Mouse (Mus musculus) kidney, postnatal 4 days (tissue): ENCODE results near the gene 4930442H23Rik.

Experiments used
- DNase-seq, 2 experiments: peaks; one replicate each; pipeline ENCODE4 v3.0.0; 2021; ENCODE audit warnings: mixed read lengths in 2 of 2

4930442H23Rik gene

DNA sequence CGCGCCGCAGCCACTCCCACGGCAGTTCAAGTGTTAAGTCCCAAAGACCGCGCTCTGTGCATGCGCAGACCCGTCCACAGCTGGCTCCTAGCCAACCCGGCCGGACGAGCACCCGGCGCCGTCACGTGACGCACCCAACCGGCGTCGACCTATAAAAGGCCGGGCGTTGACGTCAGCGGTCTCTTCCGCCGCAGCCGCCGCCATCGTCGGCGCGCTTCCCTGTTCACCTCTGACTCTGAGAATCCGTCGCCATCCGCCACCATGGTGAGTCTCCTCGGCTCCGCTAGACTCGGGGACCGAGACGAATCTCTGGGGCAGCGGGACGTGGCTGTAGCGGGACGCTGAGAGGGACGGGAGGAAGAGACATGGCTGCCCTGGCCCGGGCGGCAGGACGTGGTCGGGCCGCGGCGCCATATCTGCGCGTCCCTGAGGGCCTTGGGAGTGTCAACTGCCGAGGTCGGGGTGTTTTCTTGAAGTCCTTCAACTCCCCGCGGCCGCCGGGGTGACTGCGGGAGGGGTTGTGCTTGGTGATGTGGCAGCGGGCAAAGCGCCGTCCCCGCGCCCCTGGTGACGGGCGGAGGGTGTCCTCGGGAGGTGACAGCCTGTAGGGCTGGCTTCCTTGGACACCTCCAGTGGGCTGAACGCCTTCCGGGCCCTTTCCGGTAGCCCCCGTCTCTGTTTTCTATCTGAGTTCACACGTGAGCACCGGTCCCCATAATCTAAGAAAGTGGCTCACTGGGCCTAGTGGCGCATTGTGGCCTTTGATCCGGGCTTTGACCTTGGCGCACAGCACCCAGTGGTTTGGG lies 7.0 kb downstream of the 4930442H23Rik start, which contains the start of gene Eef2:
TSS of gene Eef2 (plus strand) at position 166 of the 806 bp plus-strand sequence.
- peak; percentile 100 for DNase-seq

DNA sequence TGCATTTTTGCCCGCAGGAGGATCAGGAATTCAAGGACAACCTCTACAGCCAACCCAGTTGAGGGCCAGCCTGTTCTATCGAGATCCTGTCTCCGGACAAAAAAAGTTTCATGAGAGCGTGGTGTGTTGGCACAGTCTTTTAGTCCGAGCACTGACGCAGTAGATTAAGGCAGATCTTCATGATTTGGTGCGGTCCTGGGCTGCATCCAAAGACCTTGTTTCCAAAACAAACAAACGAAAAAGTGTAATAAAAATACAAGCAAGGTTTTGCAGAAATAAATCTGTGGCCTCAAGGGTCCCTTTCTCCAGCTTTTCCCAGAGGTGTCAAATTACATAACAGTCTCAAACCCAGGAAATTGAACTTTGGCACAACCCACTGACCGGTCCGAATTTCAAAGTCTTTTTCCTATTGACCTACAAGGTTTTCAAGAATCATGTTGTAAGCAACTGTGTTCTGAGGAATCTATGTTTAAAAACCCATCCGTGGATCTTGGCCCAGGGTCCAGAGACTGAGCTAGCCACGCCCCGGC lies 7.6 kb downstream of the 4930442H23Rik start:
- DNase-seq = peak; percentile 66 to 78

DNA sequence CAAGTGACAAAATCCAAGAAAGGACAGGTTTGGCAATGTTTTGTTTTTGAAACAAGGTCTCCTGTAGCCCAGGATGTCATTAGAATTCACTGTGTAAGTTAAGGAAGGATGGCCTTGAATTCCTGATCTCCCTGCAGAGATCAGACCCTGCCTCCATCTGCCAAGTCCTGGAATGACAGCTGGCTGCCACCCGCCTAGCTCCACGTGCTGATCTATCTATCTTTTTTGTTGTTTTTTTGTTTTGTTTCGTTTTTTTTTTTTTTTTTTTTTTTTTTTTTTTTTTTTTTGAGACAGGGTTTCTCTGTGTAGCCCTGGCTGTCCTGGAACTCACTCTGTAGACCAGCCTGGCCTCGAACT lies 8.3 kb downstream of the 4930442H23Rik start:
- DNase-seq = peak in 1 of 2 experiments; percentile 33

DNA sequence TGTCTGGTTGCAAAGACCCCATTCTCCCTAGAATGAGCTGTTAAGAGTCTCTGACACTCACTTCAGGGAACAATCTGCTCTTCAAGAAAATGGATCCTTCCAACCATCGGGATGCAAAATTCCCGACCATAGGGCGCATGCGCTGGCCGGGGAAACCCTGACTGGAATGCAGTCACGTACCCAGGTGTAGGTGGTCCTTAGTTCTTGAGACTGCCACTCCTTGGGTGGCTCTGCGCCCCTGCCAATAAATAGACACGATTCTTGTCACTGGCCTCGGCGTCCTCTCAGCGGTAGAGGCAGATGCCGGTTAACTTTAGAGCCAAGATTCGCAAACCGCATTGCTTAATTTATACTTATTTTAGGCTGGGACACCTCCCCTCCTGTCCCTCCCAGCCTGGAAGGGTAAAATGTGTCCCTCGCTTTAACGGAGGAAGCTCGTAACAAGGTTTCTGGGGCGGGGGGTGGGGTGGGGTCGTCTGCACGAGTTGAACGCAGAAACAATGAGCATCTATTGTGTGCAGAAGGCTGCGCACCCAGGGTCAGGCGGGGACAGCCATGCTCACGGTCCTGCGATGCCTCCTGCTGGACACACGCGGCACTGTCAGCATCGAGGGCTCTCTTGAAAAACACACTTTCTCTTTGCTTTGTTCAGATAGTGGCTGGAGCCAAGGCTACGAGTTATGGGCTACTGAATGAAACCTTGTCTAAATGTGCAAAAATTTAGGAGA lies 8.9 kb downstream of the 4930442H23Rik start:
- DNase-seq = peak; percentile 93 to 94

DNA sequence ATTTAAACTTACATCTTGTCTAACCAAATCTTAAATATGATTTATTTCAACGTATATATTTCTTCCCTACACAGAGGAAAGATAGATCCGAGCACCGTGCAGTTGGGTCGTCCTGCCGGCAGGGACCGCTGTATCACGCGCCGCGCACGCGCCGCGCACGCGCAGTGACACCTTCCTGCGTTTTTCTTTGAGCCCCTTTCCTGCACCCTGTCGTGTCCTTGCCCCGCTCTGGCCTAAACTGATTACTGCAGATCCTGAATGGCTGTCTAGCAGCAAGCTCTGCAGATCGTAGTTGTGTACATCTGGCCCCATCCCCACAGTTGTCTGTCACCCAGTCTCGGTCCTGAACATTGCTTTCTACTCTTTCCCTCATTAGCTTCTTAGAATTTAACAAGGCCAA lies 10.5 kb downstream of the 4930442H23Rik start:
- DNase-seq = peak; percentile 87 to 90

DNA sequence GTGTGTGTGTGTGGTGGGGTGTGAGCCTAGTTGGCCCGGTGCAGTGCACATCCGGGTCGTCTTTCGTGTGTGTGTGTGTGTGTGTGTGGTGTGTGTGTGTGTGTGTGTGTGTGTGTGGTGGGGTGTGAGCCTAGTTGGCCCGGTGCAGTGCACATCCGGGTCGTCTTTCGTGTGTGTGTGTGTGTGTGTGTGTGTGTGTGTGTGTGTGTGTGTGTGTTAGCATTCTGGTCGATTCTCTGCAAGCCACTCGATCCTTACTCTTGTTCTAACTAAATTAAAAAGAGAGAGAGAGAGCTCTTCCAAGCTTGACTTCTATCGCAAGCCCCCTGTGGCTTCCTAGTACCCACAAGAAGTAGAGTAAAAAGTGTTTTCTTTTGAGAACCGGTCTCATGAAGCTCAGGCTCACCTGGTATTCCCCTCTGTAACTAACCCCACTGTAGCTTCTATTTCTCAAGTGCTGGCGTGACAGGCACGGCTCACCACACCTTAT lies 14.2 kb downstream of the 4930442H23Rik start:
- DNase-seq = peak; percentile 52 to 67

DNA sequence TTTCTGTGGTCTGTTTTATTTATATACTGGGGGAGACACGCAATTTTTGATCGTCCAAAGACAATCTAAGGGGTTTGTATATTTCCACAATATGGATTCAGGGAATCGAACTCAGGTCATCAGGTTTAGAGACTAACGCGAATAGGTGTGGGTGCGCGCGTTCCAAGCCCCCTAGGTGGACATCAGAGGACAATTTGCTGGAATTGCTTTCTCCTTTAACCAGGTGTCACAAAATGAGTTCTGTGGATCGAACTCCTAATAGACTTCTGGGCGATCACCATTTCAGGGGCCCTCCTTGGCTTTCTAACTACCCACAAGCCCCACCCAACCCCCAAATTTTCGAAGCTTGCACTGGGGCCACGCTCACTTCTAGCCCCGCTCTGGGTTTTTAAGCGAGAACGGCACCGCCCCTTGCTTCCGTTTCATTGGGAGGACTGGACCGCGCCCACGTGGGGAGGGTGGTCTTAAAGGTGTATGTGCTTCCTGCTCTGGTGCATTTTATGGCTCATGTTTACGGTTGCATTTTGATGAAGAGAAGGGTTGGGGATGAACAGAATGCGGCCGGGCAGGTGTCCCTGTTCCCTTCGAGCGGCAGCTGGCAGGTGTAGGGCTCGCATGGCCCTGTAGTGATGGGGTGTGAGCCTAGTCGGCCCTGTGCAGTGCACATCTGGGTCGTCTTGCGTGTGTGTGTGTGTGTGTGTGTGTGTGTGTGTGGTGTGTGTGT lies 15.0 kb downstream of the 4930442H23Rik start:
- DNase-seq = peak; percentile 89 to 94

DNA sequence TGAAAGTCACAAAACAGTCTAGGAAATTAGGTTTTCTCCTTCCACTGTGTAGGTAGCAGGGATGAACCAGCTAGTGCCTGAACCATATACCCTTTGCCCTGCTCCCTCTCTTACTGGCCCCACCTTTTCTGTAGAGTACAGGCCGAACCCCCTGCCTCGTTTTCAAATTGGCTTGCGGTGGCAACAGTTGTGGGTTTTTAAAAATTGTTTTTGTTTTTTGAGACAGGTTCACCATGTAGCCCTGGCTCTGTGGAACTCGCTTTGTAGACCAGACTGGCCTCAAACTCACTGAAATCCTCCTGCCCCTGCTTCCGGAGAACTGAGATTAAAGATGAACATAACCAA lies 15.6 kb downstream of the 4930442H23Rik start:
- peak in 1 of 2 experiments; percentile 61 for DNase-seq

DNA sequence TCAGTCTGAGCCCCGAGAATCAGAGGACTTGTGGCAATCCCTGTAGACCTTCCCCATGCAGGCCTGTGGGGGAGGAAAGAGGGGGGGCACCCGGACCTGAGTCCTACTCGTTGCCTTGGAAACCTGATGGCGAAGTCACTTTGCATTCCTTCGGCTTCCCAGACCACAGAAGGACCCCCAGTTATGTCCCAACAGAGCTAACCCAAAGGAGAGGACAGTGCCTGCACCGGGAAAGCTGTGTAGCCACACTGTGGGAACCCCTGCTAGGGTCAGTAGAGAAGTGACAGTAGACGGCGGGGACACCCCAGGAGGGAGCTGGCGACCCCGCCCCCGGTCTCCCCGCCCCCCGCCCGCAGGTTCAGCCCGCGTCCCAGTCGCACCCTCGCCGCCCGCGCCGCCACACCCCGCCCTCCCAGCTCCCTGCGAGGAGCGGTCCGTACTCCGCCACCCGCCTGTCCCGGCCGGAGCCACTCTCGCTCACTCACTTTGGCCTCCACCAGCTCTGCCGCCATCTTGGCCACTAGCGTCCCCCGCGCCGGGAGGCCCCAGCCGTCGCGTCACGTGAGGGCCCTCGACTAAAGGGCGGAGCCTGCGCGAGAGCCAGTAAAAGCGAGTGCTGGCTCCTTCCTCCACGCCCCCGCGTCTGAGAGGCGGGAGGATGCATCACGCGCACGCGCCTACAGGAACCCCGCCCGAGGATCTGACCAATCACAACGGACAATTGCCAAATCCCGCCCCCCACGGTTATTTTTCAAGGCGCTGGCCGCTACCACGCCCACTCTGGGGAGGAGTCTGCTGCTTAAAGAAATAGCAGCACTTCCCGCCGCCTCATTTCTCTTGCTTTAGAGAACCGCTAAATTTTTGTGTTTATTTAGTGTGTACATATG lies 16.2 kb downstream of the 4930442H23Rik start, which contains the start of gene Pias4:
TSS of gene Pias4 (minus strand) at position 724 of the 887 bp plus-strand sequence.
- DNase-seq = peak; percentile 100

DNA sequence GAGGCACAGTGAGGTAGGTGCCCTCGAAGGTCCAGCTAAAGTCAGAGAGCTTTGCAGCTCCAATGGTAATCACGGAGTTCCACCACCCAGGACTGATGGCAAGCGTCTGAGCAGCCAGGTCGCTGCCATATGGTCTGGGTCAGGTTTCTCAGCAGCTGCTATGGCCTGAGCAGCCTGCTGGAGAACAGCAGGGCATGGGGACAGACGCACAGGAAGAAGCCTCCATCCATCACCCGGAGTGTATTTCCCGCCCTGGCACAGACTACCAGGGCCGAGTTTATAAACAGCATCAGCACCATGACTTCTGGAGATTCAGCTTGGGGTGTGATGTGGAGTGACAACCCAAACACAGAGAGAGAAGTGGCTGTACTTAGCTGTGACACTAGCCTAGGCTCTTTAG lies 18.5 kb downstream of the 4930442H23Rik start:
- DNase-seq = no peak

DNA sequence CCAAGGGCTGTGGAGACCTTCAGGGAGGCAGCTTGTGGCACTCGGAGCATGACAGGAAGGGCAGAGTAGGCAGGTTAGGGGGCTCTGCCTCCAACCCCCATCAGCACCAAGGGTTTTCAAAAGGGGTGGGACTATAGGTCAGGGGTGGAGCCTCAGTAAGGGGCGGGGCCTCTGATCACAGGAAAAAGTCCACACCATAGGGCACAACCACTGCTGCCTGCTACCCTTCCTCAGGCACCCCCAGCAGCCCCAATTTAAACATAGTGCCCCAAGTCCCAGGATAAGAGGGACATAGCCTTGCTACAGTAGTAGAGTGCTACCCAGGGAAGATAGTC lies 21.4 kb downstream of the 4930442H23Rik start:
- peak in 1 of 2 experiments; percentile 40 for DNase-seq

DNA sequence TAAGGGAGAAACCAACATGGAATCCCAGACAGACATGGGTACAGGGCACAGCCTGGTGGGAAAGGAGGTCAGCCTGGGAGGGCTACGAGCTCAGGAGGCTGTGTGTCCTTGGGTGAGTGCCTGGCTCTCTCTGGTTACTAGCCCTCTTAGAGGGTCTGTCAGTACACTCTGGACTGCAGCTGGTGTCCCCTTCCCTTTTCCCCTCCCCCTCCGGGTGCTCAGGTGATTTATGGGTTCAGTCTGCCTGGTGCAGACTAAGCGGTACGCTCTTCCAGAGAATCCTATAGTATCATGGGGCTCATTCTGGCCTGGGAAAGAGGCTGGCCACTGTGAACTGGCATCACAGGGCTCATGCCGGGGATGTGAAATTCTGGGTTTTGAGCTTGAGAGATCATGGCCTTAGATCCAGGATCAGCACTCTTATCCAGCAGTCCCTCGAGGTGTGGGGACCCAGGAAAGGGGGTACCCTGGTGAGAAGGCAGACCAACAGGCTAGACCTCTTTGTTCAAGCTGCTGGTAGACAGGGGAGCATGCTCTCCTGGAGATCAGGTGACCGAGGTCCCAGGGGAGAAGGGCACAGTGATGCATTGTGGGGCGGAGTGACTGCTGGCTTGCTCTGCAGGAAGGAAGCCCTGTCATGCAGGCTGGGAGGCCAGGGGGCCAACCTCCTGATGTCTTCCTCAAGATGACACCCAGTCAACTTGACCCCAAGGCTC lies 21.9 kb downstream of the 4930442H23Rik start:
- DNase-seq = peak; percentile 56 to 73

DNA sequence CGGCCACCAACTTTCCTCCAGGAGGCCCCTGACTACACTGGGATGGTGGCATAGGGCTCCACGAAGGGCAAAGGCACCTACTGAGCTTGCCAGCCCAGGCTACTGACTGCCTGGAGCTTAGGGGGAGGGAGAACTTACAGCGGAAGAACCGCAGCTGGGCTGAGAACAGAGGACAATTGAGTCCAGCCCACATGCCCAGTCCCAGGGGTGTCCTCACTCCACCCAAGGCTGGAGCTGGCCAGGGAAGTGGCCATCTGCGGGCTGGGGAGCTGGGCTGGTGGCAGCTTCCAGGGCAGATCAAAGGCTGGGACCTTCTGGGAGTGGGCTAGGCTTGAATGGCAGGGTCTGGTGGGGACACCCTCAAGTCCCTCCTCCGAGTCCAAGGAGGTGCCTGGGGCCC lies 28.9 kb downstream of the 4930442H23Rik start:
- DNase-seq = no peak

DNA sequence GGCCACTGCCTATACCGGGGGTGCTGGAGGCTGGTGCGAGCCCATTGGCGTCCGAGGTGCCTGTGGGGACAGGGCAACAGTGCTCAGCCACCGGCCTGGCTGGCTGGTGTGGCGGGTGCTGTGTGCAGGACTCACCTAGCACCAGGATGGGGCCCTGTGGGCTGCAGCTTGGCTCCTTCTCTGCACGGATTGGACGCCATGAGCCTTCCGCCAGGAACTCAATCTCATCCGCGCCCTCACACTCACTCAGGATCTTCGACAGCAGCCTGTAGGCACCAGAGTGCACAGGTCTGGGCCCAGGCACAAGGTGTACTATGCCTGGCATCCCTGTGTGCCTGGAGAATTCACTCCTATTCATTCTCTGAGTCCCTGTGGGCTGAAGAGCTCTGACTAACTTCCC lies 29.3 kb downstream of the 4930442H23Rik start:
- DNase-seq = no peak

DNA sequence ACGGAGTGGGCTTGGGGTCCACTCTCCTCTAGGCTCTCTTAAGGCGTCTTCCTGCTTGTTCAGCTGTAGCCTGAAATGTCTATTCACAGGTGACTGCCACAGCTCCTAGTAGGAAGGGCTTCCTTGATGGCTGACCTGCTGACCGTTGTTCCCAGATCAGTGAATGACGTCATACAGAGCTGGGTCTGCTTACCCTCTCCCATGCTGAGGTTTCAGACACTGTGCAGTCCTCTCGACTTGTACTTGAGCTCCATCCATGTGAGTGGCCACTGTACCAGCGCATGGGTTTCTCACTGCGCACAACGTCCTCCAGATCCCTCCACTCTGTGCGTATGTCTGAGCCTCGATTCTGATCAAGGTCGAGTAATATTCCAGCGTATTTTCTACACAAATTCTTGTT lies 31.0 kb downstream of the 4930442H23Rik start:
- no peak for DNase-seq

DNA sequence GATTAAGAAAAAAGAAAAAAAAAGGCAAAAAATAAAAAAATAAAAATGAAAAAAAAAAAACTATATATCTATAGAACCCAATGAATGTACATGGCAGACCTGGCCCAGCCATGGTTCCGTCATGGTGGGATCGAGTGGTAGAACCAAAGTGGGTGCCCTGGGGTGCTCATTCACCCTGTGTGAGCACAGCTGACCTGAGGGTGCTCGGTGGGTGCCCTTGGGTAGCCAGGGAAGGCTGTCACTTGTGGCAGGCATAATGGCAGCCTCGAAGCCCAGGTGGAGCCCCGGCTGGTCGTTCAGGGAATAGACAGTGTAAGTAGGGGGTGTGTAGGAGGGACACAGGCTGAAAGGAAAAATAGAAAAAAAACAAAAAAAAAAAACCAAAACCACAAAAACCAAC lies 32.4 kb downstream of the 4930442H23Rik start:
- DNase-seq = no peak

DNA sequence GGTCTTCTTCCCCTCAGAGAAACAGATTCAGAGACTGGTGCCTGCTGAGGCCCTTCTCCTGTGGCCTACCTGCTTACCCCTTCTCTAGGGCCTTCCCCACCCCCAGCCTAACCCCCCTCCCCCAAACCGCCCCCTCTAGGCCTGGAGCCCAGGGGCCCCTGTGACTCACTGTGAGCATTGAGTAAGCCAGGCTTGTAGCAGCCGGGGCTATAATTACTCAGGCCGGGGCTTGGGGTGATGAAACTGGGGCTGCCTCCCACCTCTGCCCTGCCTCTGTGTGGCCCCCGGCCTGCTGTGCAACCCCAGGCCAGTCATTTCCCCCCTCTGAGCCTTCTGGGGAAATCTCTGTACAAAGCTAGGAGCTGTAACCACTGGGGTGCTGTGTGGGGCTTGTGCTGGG lies 37.4 kb downstream of the 4930442H23Rik start:
- no peak for DNase-seq

DNA sequence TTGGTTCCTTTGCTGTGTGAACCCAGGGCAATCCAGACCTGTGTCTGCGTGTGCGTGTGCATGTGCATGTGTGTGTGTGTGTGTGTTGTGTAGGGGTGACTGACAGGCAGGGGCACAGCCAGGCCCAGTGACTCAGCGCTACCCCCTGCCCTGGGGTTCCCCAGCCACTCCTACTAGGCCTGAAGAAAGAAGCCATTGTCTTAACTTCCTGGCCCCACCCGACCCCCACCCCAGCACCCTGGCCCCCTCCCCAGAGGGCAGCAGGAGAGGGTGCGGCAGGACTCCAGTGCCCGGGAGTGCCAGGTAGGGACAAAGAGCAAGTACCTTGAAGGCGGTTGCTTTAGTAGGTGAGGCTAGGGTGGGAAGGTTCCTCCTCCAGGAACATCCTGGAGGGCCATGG lies 37.9 kb downstream of the 4930442H23Rik start:
- no peak for DNase-seq

DNA sequence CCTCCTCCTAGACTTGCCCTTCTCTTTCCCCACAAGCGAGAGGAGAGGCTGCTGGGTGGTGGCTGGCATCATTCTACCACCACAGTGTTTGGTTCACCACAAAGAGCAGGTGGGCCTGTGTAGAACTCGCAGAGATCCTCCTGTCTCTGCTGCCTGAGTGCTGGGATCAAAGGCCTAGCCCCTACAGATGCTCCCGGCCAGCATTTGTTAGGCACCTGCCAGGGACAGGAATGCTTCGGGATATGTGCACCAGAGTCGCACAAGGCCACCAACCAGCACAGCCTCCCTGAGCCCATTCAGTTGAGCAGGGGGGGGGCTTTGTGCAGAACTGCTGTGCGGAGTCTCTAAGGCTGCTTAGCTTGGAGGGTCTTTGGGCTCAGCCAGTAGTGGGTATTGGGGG lies 38.3 kb downstream of the 4930442H23Rik start:
- no peak for DNase-seq

DNA sequence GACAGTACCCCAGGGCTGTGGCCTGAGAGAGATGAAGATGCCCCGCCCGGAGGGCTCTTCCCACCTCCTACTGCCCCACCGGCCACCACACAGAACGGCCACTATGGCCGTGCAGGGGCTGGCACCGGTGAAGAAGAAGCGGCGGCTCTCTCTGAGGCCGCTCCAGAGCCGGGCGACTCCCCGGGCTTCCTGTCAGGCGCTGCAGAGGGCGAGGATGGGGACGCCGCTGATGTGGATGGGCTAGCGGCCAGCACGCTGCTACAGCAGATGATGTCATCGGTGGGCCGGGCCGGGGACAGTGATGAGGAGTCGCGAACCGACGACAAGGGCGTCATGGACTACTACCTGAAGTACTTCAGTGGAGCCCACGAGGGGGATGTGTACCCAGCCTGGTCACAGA lies 39.0 kb downstream of the 4930442H23Rik start:
- DNase-seq = peak in 1 of 2 experiments; percentile 37

DNA sequence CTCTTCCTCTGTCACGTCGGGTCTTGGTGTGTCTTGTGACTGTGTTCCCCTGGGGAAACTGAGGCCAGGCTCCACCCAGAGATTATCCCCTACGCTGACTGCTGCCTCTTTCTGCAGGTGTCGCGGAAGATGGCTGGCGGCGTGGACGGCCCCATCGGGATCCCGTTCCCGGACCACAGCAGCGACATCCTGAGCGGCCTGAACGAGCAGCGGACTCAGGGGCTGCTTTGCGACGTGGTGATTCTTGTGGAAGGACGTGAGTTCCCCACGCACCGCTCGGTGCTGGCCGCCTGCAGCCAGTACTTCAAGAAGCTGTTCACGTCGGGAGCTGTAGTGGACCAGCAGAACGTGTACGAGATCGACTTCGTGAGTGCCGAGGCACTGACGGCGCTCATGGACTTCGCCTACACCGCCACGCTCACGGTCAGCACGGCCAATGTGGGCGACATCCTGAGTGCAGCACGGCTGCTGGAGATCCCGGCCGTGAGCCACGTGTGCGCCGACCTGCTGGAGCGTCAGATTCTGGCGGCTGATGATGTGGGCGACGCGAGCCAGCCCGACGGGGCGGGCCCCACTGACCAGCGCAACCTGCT lies 39.7 kb downstream of the 4930442H23Rik start:
- DNase-seq = no peak
